Mouse (Mus musculus) brain, embryonic 14.5 days (tissue): Measurements from ENCODE around the gene Klf9.

Experiments used
- CTCF ChIP-seq: fragments of 200-500 bp; IDR thresholded peaks from 2 replicates; pipeline ENCODE4 v1.5.1; 2012; ENCODE audit warnings: inconsistent platforms, mild to moderate bottlenecking, moderate library complexity, borderline replicate concordance; ENCODE audit not compliant: insufficient read depth, insufficient read length; ENCODE audit errors: extremely low read depth
- POLR2A ChIP-seq: fragments of 200-500 bp; IDR thresholded peaks from 2 replicates; pipeline ENCODE4 v1.6.1; 2012; ENCODE audit warnings: mild to moderate bottlenecking, inconsistent platforms, borderline replicate concordance; ENCODE audit not compliant: poor library complexity, insufficient read depth, insufficient read length, severe bottlenecking; ENCODE audit errors: extremely low read depth

DNA sequence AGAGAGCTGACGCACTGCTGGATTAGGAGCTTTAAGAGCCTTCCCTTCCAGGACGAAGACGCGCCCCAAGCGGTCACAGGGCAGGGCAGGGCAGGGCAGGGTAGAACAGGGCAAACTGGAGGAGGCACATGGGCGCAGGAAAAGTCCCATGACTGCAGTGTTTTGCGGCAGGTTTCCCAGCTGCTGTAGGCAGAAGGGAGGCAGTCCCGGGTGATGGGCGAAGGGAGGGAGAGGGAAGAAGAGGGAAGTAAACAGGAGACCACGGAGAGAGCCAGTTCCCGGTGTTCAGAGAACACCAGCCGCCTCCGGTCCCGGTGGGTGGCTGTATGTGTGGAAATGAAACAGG is 7.0 kb upstream of the Klf9 start:
- TF ChIP-seq POLR2A = no peak
- TF ChIP-seq CTCF = peak; percentile 22; the same call in 1 of the 2 replicates
